Mouse (Mus musculus) ES-Bruce4 (cell line): ENCODE measurements around the gene Il17ra. TPM values are rescaled to one million over a fixed set of nuclear protein-coding genes. Genes with fewer than 3 reads are reported as not detected.

Source experiments
- H3K27ac ChIP-seq: 2 replicates; pipeline ENCODE4 v1.5.1; 2012; ENCODE audit warnings: low read length, inconsistent platforms; ENCODE audit not compliant: insufficient read depth
- H3K27me3 ChIP-seq: 2 replicates; pipeline ENCODE4 v1.6.1; 2012; ENCODE audit warnings: mild to moderate bottlenecking, low read length, inconsistent platforms; ENCODE audit not compliant: control insufficient read depth, poor library complexity, insufficient read depth, severe bottlenecking
- H3K36me3 ChIP-seq: 2 replicates; pipeline ENCODE4 v1.6.1; 2012; ENCODE audit warnings: inconsistent platforms, mild to moderate bottlenecking, low read length, moderate library complexity; ENCODE audit not compliant: control insufficient read depth, poor library complexity, insufficient read depth, severe bottlenecking
- H3K4me1 ChIP-seq: one replicate; pipeline ENCODE4 v1.8.1; 2011; ENCODE audit warnings: low read length; ENCODE audit not compliant: control insufficient read depth, insufficient read depth
- H3K4me3 ChIP-seq: 2 replicates; pipeline ENCODE4 v1.5.1; 2011; ENCODE audit warnings: low read depth, mild to moderate bottlenecking, low read length
- H3K9ac ChIP-seq: 2 replicates; pipeline ENCODE4 v1.6.1; 2012; ENCODE audit warnings: low read depth, mild to moderate bottlenecking, inconsistent platforms; ENCODE audit not compliant: poor library complexity, severe bottlenecking
- H3K9me3 ChIP-seq: replicated peaks from 2 replicates; pipeline ENCODE4 v1.6.1; 2012; ENCODE audit warnings: mild to moderate bottlenecking, low read length, inconsistent platforms; ENCODE audit not compliant: control insufficient read depth, poor library complexity, insufficient read depth, severe bottlenecking
- CTCF ChIP-seq: IDR thresholded peaks from one replicate; pipeline ENCODE4 v1.8.1; 2011; ENCODE audit warnings: low read depth, low read length
- EP300 ChIP-seq: IDR thresholded peaks from 2 replicates; pipeline ENCODE4 v1.6.1; 2011; ENCODE audit warnings: low read depth, low read length; ENCODE audit not compliant: insufficient read depth
- POLR2A ChIP-seq: IDR thresholded peaks from one replicate; pipeline ENCODE4 v1.8.1; 2011; ENCODE audit warnings: low read length; ENCODE audit not compliant: insufficient read depth
- polyA plus RNA-seq: library from polyadenylated mRNA; stranded (reverse); fragments of >200 nt; gene quantifications from 2 replicates; pipeline ENCODE4 v1.2.4, GENCODE M21; 2011; ENCODE audit warnings: low read depth; ENCODE audit not compliant: missing spikeins, insufficient read depth, insufficient read length

Il17ra gene
- polyA plus RNA-seq, 1 experiment: 4.3 TPM

DNA sequence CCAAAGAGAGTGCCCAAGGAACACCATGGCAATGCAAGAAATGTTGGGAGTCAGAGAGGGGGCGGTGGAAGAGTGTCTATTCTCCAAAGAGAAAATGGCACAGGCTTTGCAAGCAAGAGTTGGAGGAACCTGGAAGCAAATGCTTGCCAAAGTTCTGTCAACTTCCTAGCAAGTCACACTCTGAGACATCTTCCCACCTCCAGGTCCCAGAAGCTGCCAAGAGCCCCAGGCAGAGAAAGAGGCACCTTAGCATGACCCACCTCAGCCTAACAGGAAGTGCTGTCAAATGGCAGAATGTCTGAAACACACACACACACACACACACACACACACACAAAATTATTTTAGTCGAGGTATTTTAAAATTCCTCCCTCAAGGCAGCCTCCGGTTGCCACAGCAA, 41.0 kb downstream of the Il17ra start:
- H3K4me1 ChIP-seq: peaks cover 2% of the 10 kb centered on the region
- no peak overlapping the region for H3K27ac ChIP-seq
- no peaks in the 10 kb centered on the region for H3K27me3 ChIP-seq
- H3K36me3 ChIP-seq: no peaks in the 10 kb centered on the region
- TF ChIP-seq CTCF (no peak), EP300 (no peak), POLR2A (no peak)
- no peaks in the 10 kb centered on the region for H3K9me3 ChIP-seq
- no peak overlapping the region for H3K4me3 ChIP-seq
- no peak overlapping the region for H3K9ac ChIP-seq

DNA sequence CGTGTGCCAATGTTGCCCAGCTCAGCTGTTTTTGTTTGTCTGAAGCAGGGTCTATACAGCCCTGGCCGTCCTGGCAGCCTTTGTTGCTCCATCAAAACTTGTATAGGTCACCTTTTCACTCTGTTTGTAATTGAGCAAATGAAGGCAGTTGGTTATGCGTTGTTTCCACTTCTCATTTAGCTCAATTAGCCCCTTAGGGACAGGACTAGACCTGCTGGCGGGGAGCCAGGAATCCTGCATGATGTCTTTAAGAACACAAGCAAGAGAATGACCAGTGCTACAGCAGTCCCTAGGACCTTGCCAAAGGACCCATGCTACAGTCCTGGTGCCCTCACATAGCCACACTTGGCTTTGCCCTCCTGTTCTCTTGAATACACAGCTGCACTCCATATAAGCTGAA, 42.5 kb downstream of the Il17ra start:
- H3K27me3 ChIP-seq: no peaks in the 10 kb centered on the region
- no peaks in the 10 kb centered on the region for H3K36me3 ChIP-seq
- no peak overlapping the region for H3K4me3 ChIP-seq
- no peaks in the 10 kb centered on the region for H3K9me3 ChIP-seq
- peaks cover 4% of the 10 kb centered on the region for H3K4me1 ChIP-seq
- H3K9ac ChIP-seq: no peak overlapping the region
- TF ChIP-seq EP300 (no peak), CTCF (no peak), POLR2A (no peak)
- H3K27ac ChIP-seq: no peak overlapping the region

DNA sequence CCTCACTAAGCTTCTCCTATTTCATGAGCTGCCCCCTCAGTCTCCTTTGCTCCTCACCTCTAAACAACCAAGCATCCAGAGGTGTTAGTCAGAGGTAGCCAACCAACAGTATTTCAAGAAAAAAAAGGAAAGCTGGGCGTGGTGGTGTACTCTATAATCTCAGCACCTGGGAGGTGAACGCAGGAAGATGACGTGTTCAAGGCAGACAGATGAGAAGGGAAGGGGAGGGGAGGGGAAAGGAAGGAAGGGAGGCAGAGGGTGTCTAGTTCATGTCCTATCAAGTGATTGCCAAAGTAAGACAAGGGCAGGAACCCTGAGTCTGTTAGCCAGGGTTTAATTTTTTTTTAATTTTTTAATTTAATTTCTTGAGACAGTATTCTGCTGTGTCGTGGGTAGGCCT, 45.6 kb downstream of the Il17ra start:
- H3K36me3 ChIP-seq: no peaks in the 10 kb centered on the region
- no peak overlapping the region for H3K9ac ChIP-seq
- TF ChIP-seq POLR2A: no peak
- no peak for TF ChIP-seq CTCF
- no peak for TF ChIP-seq EP300
- H3K27ac ChIP-seq: no peak overlapping the region
- H3K9me3 ChIP-seq: no peaks in the 10 kb centered on the region
- no peaks in the 10 kb centered on the region for H3K27me3 ChIP-seq
- peaks cover 6% of the 10 kb centered on the region for H3K4me1 ChIP-seq
- H3K4me3 ChIP-seq: no peak overlapping the region

GRCm38 (mm10) chr6:120509975-120510374, 46.9 kb downstream of the Il17ra start:
- TF ChIP-seq POLR2A: no peak
- TF ChIP-seq CTCF: no peak
- no peak for TF ChIP-seq EP300
- Histone ChIP-seq H3K27me3 (no peaks in the 10 kb centered on the region), H3K4me1 (peaks cover 6% of the 10 kb centered on the region), H3K4me3 (no peak overlapping the region), H3K9me3 (no peaks in the 10 kb centered on the region), H3K36me3 (no peaks in the 10 kb centered on the region), H3K9ac (no peak overlapping the region), H3K27ac (no peak overlapping the region)

DNA sequence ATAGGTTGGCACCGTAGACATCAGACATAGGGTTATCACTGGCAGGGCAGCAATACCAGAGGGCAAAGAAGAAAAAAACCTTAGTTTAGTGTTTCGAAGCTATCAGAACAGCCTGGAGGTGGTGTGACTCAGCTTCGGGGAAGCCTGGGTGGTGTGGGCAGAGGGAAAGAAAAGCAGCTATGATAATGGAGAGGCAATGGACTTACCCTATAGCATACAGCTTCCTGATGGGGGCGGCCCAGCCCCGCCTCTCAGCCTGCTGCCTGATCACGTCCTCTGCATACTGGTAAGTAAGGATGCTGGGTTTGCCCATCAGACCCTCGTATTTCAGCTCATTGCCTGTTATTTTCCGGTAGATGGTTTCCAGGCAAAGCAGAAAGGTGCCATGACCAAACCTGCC, 47.4 kb downstream of the Il17ra start:
- no peak overlapping the region for H3K4me3 ChIP-seq
- H3K9ac ChIP-seq: no peak overlapping the region
- TF ChIP-seq CTCF (no peak), POLR2A (no peak), EP300 (no peak)
- no peak overlapping the region for H3K27ac ChIP-seq
- H3K4me1 ChIP-seq: peaks cover 6% of the 10 kb centered on the region
- H3K36me3 ChIP-seq: no peaks in the 10 kb centered on the region
- H3K9me3 ChIP-seq: no peaks in the 10 kb centered on the region
- H3K27me3 ChIP-seq: no peaks in the 10 kb centered on the region

GRCm38 (mm10) chr6:120511212-120511611, 48.2 kb downstream of the Il17ra start:
- no peaks in the 10 kb centered on the region for H3K36me3 ChIP-seq
- peaks cover 6% of the 10 kb centered on the region for H3K4me1 ChIP-seq
- no peaks in the 10 kb centered on the region for H3K9me3 ChIP-seq
- no peak overlapping the region for H3K4me3 ChIP-seq
- H3K27me3 ChIP-seq: no peaks in the 10 kb centered on the region
- H3K27ac ChIP-seq: peak overlapping the region; percentile 39; the same call in 1 of the 2 replicates
- no peak overlapping the region for H3K9ac ChIP-seq
- TF ChIP-seq CTCF (no peak), EP300 (peak; percentile 81)
